Mouse (Mus musculus): Measurements from ENCODE around the gene Abracl. TPM values are rescaled to one million over a fixed set of nuclear protein-coding genes. Genes with fewer than 3 reads are reported as not detected.
A peak's percentile ranks its signal among the peaks of the same experiment; 100 is the strongest.

The Abracl gene
- total and polyA plus RNA-seq, 3 experiments: 100 to 110 TPM; not detected in 1

DNA sequence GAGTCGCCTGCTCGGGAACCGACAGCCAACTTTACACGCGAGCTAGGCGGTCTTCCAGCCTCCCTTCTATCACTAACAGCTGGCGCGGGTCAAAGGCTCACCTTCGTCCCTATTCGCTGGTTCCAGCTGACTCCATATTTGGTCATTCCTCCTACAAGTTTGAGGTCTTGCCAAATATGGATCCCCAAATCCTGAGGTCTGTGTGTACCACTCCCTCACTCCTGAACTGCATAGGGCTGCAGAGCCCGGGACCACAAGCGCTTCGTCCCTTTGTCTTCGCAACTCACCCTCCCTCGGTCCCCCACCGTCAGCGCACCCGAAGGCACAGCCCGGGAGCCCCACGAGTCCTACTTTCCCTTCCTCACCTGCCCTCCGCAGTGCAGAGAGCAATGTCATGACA is 776 bp downstream of the Abracl start (continued):
- TF ChIP-seq SIN3A (IDR thresholded peaks at IDR 0.05; ENCODE audit: low read length) (peak; percentile 74), ZKSCAN1 (IDR thresholded peaks at IDR 0.05; ENCODE audit: low read depth, low read length) (no peak), GABPA (IDR thresholded peaks at IDR 0.05; ENCODE audit: low read depth, low read length) (no peak), MXI1 (IDR thresholded peaks at IDR 0.05; ENCODE audit: low read depth, low read length) (peak; percentile 54)

DNA sequence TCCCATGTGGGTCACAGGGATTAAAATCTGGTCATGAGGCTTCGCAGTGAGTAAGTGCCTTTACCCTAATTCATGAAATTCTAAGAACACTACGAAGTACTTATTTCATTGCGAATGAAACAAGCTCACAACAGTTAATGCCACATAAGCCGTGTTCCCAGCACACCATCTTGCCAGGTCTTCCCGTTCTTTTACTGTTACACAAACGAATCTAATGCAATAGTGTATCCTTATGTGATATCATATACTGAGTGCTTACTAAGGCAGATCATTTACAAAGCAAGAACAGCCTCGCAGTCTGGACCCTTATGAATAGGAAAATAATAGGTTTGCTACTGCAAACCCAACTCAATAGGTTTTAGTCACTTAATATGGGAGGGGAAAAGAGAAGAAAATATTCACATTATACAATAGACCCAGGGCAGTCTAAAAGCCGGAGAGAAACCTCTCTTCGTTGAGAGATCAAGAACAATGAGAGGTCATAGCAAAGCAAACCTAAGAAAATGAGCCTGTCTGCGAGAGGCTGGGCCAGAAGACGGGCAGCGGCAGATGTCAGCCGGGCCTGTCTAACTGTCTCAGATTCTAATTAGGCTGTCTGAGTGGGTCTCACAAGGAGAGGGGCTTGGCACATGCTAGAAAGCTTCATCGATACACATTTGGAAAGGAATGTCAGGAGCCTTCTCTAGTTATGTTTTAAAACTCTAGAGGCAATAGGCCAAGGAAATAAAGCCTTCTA is 1.3 kb downstream of the Abracl start:
- TF ChIP-seq UBTF (IDR thresholded peaks at IDR 0.05; ENCODE audit: borderline replicate concordance, insufficient read depth, low read depth, low read length) (no peak), MYB (IDR thresholded peaks at IDR 0.05; ENCODE audit: low read depth, low read length) (no peak), NELFE (IDR thresholded peaks at IDR 0.05; ENCODE audit: low read depth, low read length) (no peak), MEF2A (IDR thresholded peaks at IDR 0.05; ENCODE audit: extremely low read depth, insufficient replicate concordance, low read depth, low read length, poor library complexity, severe bottlenecking) (no peak), NRF1 (IDR thresholded peaks at IDR 0.05; ENCODE audit: insufficient read depth, low read depth, low read length, poor library complexity, severe bottlenecking) (no peak)
- Histone ChIP-seq H3K4me1 (ENCODE audit: control insufficient read depth in 1 of 2, insufficient read depth in 2 of 2, low read length in 2 of 2) (peaks cover 0 to 4% of the 10 kb centered on the region in 2 experiments; a peak in 1 of 4 replicates), H3K79me2 (ENCODE audit: control insufficient read depth, insufficient read depth, low read length, poor library complexity) (peaks cover 11% of the 10 kb centered on the region), H3K9me3 (replicated peaks; ENCODE audit: insufficient read depth, low read length) (no peaks in the 10 kb centered on the region), H3K9ac (ENCODE audit: control insufficient read depth, low read depth, low read length, poor library complexity, severe bottlenecking) (peak overlapping the region; percentile 97), H3K4me3 (ENCODE audit: control insufficient read depth in 1 of 2, insufficient read depth in 1 of 2, low read depth in 2 of 2, low read length in 2 of 2) (peak overlapping the region; percentile 84 to 88), H3K36me3 (ENCODE audit: control insufficient read depth in 1 of 2, insufficient read depth in 2 of 2, low read length in 2 of 2) (peaks cover 0 to 5% of the 10 kb centered on the region in 2 experiments; a peak in 2 of 4 replicates), H3K27me3 (ENCODE audit: control insufficient read depth in 1 of 2, insufficient read depth in 2 of 2, low read length in 2 of 2) (no peaks in the 10 kb centered on the region), H3K27ac (ENCODE audit: control insufficient read depth, low read depth, low read length) (peak overlapping the region; percentile 69)
- DNase-seq (ENCODE audit: low read depth, low spot score): peak; percentile 14

- Histone ChIP-seq H3K4me3 (ENCODE audit: control insufficient read depth in 1 of 2, insufficient read depth in 1 of 2, low read depth in 2 of 2, low read length in 2 of 2) (no peak overlapping the region), H3K9me3 (replicated peaks; ENCODE audit: insufficient read depth, low read length) (no peaks in the 10 kb centered on the region), H3K36me3 (ENCODE audit: control insufficient read depth in 1 of 2, insufficient read depth in 2 of 2, low read length in 2 of 2) (peaks cover 0 to 5% of the 10 kb centered on the region in 2 experiments; a peak in 2 of 4 replicates), H3K79me2 (ENCODE audit: control insufficient read depth, insufficient read depth, low read length, poor library complexity) (peaks cover 11% of the 10 kb centered on the region), H3K9ac (ENCODE audit: control insufficient read depth, low read depth, low read length, poor library complexity, severe bottlenecking) (no peak overlapping the region), H3K4me1 (ENCODE audit: control insufficient read depth in 1 of 2, insufficient read depth in 2 of 2, low read length in 2 of 2) (peaks cover 0 to 4% of the 10 kb centered on the region in 2 experiments; a peak in 1 of 4 replicates), H3K27ac (ENCODE audit: control insufficient read depth, low read depth, low read length) (no peak overlapping the region), H3K27me3 (ENCODE audit: control insufficient read depth in 1 of 2, insufficient read depth in 2 of 2, low read length in 2 of 2) (no peaks in the 10 kb centered on the region)
- DNase-seq (ENCODE audit: low read depth, low spot score): no peak
- TF ChIP-seq MAZ (IDR thresholded peaks at IDR 0.05; ENCODE audit: low read depth, low read length): no peak
- TF ChIP-seq TAL1 (IDR thresholded peaks at IDR 0.05; ENCODE audit: low read length): no peak
These were observed 2.2 kb downstream of the Abracl start for GRCm38 (mm10) chr10:18020846-18021245.

Data from MEL (cell line).